In genomic region chr6:47842337-47842736, GRCm38 (mm10) we compare ENCODE assay signal across 25 mouse cellular contexts. TPM values are rescaled to one million over a fixed set of nuclear protein-coding genes. Genes with fewer than 3 reads are reported as not detected.
A peak's percentile ranks its signal among the peaks of the same experiment; 100 is the strongest.
DNase-seq lines count a peak whose midpoint lies in the region; ATAC-seq lines count a peak whose summit lies in the region.
"Had no signal": no experiment of that assay in that cellular context is flagged by ENCODE, and none has a peak within 500 bp of the region (broad histone marks: within the 10 kb centered on the region; RNA-seq: fewer than 3 reads in every experiment).

No protein-coding gene starts in this region.

- 86% methylated on average over 1 of the region's 1 CpGs for WGBS in liver, embryonic 12.5 days (ENCODE audit: insufficient replicate concordance)
- WGBS in liver, embryonic 15.5 days (ENCODE audit: insufficient replicate concordance), result 75% methylated on average over 1 of the region's 1 CpGs

- no peak overlapping the region for H3K4me2 ChIP-seq in liver, embryonic 12.5 days
- no peak overlapping the region for H3K4me2 ChIP-seq in liver, embryonic 15.5 days
- H3K4me2 ChIP-seq: heart, embryonic 13.5 days; hindbrain, embryonic 14.5 days had no signal

- H3K36me3 ChIP-seq in liver, embryonic 12.5 days, result peaks cover 26% of the 10 kb centered on the region
- no peaks in the 10 kb centered on the region for H3K36me3 ChIP-seq in liver, embryonic 15.5 days (replicated peaks)
- H3K36me3 ChIP-seq: heart, embryonic 10.5 days had no signal

- no peaks in the 10 kb centered on the region for H3K27me3 ChIP-seq in liver, embryonic 12.5 days (replicated peaks)
- no peaks in the 10 kb centered on the region for H3K27me3 ChIP-seq in liver, embryonic 15.5 days

- no peak for DNase-seq in urinary bladder, postnatal 4 days (ENCODE audit: low spot score in 2 of 2)
- DNase-seq in thymus, postnatal 0 days (ENCODE audit: low spot score), result no peak
- no peak for DNase-seq in layer of hippocampus, adult 8-10 months (ENCODE audit: low spot score in 2 of 2)
- DNase-seq in kidney, adult 11 months, result no peak
- DNase-seq: adrenal gland, adult 8-10 months; adrenal gland, postnatal 25 days; cerebellum, adult 11-12 months; cerebellum, adult 8-10 months; cerebellum, postnatal 10 days; cerebellum, postnatal 36 days; forebrain, postnatal 0 days; gastrocnemius, postnatal 25 days; heart, adult 2 months; heart, postnatal 14 days; heart, postnatal 4 days had no signal

- peak overlapping the region; percentile 42; the same call in 1 of the 2 replicates for H3K27ac ChIP-seq in liver, embryonic 12.5 days
- H3K27ac ChIP-seq in liver, embryonic 15.5 days (replicated peaks), result no peak overlapping the region
- H3K27ac ChIP-seq: heart, adult 2 months; heart, embryonic 10.5 days; heart, embryonic 13.5 days; hindbrain, embryonic 14.5 days had no signal

- H3K4me1 ChIP-seq in liver, embryonic 12.5 days, result peaks cover 37% of the 10 kb centered on the region
- peaks cover 24% of the 10 kb centered on the region for H3K4me1 ChIP-seq in liver, embryonic 15.5 days (replicated peaks)

- peak; percentile 32; the same call in 1 of the 2 replicates for ATAC-seq in common myeloid progenitor, adult 5-6 weeks (replicated peaks; ENCODE audit: low read depth, poor library complexity, severe bottlenecking)
- ATAC-seq in liver, embryonic 12.5 days, result peak; percentile 76
- ATAC-seq in liver, embryonic 15.5 days (ENCODE audit: insufficient read depth), result peak; percentile 57
- ATAC-seq in megakaryocyte progenitor cell, adult 5-6 weeks (replicated peaks; ENCODE audit: poor library complexity), result peak; percentile 70
- ATAC-seq: activated CD4-positive, CD25-positive, alpha-beta regulatory T cell, adult 4 months; CD4-positive, CD25-positive, alpha-beta regulatory T cell, adult 4 months; forebrain, embryonic 14.5 days; forebrain, postnatal 0 days had no signal

- no peaks in the 10 kb centered on the region for H3K9me3 ChIP-seq in liver, embryonic 12.5 days (replicated peaks)
- H3K9me3 ChIP-seq in liver, embryonic 15.5 days (replicated peaks), result no peaks in the 10 kb centered on the region
- H3K9me3 ChIP-seq: heart, embryonic 10.5 days; heart, embryonic 13.5 days had no signal

- H3K4me3 ChIP-seq in liver, embryonic 12.5 days, result no peak overlapping the region
- H3K4me3 ChIP-seq in liver, embryonic 15.5 days (replicated peaks), result no peak overlapping the region
- H3K4me3 ChIP-seq: heart, adult 2 months; heart, embryonic 10.5 days; heart, embryonic 13.5 days had no signal

- no peak overlapping the region for H3K9ac ChIP-seq in liver, embryonic 12.5 days
- H3K9ac ChIP-seq in liver, embryonic 15.5 days, result no peak overlapping the region
- H3K9ac ChIP-seq: forebrain, postnatal 0 days; heart, embryonic 13.5 days; hindbrain, embryonic 14.5 days had no signal

RNA-seq across cellular contexts. Expression of gene Zfp398, which starts 6.9 kb away (rescaled TPM):
- total RNA-seq in common myeloid progenitor, adult 5-6 weeks (2017), result 21.2 and 21.8 TPM in 2 replicates
- polyA plus RNA-seq in liver, embryonic 12.5 days (2016; fragmentation: Nextera tagmentation; extraction: Ambion mirVana), result 3.0 and 3.7 TPM in 2 replicates
- polyA plus RNA-seq in liver, embryonic 15.5 days (2015; fragmentation: Nextera tagmentation; extraction: Ambion mirVana), result 1.6 and 2.5 TPM in 2 replicates
- total RNA-seq in megakaryocyte progenitor cell, adult 5-6 weeks (2015), result 18.2 and 24.0 TPM in 2 replicates
- total RNA-seq in megakaryocyte progenitor cell, adult 5-6 weeks (2017), result 13.7 and 18.3 TPM in 2 replicates
- polyA plus RNA-seq in thymus, postnatal 0 days (2015; fragmentation: Nextera tagmentation; extraction: Ambion mirVana), result 8.6 and 11.1 TPM in 2 replicates
- total RNA-seq in layer of hippocampus, adult 8-10 months (2022), result 10 to 100 TPM; 21.2 to 27.1 (median 24.1) TPM

RNA-seq across cellular contexts. Expression of gene Zfp786, which starts 11.7 kb away (rescaled TPM):
- total RNA-seq in common myeloid progenitor, adult 5-6 weeks (2017), result 2.2 and 3.2 TPM in 2 replicates
- 0.99 and 1.0 TPM in 2 replicates for polyA plus RNA-seq in liver, embryonic 12.5 days (2016; fragmentation: Nextera tagmentation; extraction: Ambion mirVana)
- polyA plus RNA-seq in liver, embryonic 15.5 days (2015; fragmentation: Nextera tagmentation; extraction: Ambion mirVana), result 0.39 and 0.41 TPM in 2 replicates
- 0.81 and 1.5 TPM in 2 replicates for total RNA-seq in megakaryocyte progenitor cell, adult 5-6 weeks (2015)
- total RNA-seq in megakaryocyte progenitor cell, adult 5-6 weeks (2017), result 2.3 and 2.7 TPM in 2 replicates
- polyA plus RNA-seq in thymus, postnatal 0 days (2015; fragmentation: Nextera tagmentation; extraction: Ambion mirVana), result 1.6 and 2.6 TPM in 2 replicates
- total RNA-seq in layer of hippocampus, adult 8-10 months (2022), result 1 to 10 TPM; 4.9 to 5.7 (median 5.0) TPM
- polyA plus RNA-seq: activated CD4-positive, CD25-positive, alpha-beta regulatory T cell, adult 4 months; CD4-positive, CD25-positive, alpha-beta regulatory T cell, adult 4 months had no signal

RNA-seq across cellular contexts. Expression of gene Pdia4, which starts 29.1 kb away (rescaled TPM):
- total RNA-seq in common myeloid progenitor, adult 5-6 weeks (2017), result 206 and 214 TPM in 2 replicates
- 142 and 147 TPM in 2 replicates for polyA plus RNA-seq in liver, embryonic 12.5 days (2016; fragmentation: Nextera tagmentation; extraction: Ambion mirVana)
- polyA plus RNA-seq in liver, embryonic 15.5 days (2015; fragmentation: Nextera tagmentation; extraction: Ambion mirVana), result 115 and 123 TPM in 2 replicates
- total RNA-seq in megakaryocyte progenitor cell, adult 5-6 weeks (2015), result 158 and 161 TPM in 2 replicates
- 480 and 490 TPM in 2 replicates for total RNA-seq in megakaryocyte progenitor cell, adult 5-6 weeks (2017)
- polyA plus RNA-seq in thymus, postnatal 0 days (2015; fragmentation: Nextera tagmentation; extraction: Ambion mirVana), result 92.3 and 121 TPM in 2 replicates
- total RNA-seq in layer of hippocampus, adult 8-10 months (2022), result 10 to 100 TPM; 55.5 to 94.5 (median 72.9) TPM

RNA-seq across cellular contexts. Expression of gene Zfp282, which starts 34.7 kb away (rescaled TPM):
- 15.1 and 16.9 TPM in 2 replicates for total RNA-seq in common myeloid progenitor, adult 5-6 weeks (2017)
- polyA plus RNA-seq in liver, embryonic 12.5 days (2016; fragmentation: Nextera tagmentation; extraction: Ambion mirVana), result 6.2 and 6.5 TPM in 2 replicates
- 2.6 and 3.1 TPM in 2 replicates for polyA plus RNA-seq in liver, embryonic 15.5 days (2015; fragmentation: Nextera tagmentation; extraction: Ambion mirVana)
- 6.5 and 7.6 TPM in 2 replicates for total RNA-seq in megakaryocyte progenitor cell, adult 5-6 weeks (2015)
- 10.9 and 12.2 TPM in 2 replicates for total RNA-seq in megakaryocyte progenitor cell, adult 5-6 weeks (2017)
- polyA plus RNA-seq in thymus, postnatal 0 days (2015; fragmentation: Nextera tagmentation; extraction: Ambion mirVana), result 9.5 and 10.1 TPM in 2 replicates
- total RNA-seq in layer of hippocampus, adult 8-10 months (2022), result 10 to 100 TPM; 11.8 to 15.1 (median 12.4) TPM
